8 mouse cellular contexts compared by ENCODE assay signal in the genomic region with DNA sequence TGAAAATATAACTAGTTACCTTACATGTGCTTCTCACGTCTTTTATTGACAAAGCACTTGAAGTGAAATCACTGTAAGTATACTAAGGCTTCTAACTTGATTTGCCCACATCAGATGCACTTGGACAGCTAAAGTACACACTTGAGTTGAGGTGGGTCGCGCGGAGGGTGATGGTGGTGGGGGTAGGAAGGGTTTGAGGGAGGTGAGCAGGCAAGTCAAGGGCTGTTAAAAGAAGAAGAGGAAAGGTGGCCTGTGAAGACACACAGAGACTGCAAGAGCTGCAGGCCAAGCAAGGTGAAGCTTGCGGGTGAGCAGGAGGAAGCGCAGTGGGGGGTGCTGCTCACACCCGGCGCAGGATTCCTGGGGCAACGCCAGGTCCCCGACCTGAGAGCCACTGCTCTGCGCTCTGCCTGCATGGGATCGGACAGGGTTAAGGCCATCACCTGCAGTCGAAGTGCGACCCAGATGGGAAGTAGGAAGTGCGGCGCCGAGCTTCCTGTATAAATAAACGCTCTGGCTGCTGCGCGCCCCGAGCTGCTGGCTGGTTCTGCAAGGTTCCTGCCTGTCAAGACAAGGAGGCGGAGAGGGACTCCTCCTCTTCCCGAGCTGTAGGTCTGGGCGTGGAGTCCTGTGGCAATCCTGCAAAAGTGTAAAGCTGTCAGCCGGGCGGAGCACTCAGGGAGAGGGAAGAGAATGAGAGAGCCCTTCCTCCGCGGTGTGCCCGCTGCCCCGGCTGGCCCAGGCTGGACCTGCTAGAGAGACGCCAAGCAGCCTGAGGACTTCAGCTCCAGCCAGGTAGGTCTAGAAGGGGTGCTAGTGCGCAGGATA.
A peak's percentile ranks its signal among the peaks of the same experiment; 100 is the strongest.
DNase-seq lines count a peak whose midpoint lies in the region; ATAC-seq and TF ChIP-seq lines count a peak whose summit lies in the region.

No protein-coding gene starts in this region.

- peaks cover 51% of the 10 kb centered on the region for H3K27me3 ChIP-seq in erythroblast, embryonic 14.5 days (ENCODE audit: control insufficient read depth)
- H3K27me3 ChIP-seq in forebrain, embryonic 13.5 days, result peaks cover 35% of the 10 kb centered on the region
- H3K27me3 ChIP-seq in heart, postnatal 0 days (ENCODE audit: control insufficient read depth, insufficient read depth, low read length), result no peaks in the 10 kb centered on the region
- H3K27me3 ChIP-seq in liver, embryonic 15.5 days, result peaks cover 32% of the 10 kb centered on the region
- 0 out of 2 replicates have a peak, but pooled peaks cover 4% of the 10 kb centered on the region for H3K27me3 ChIP-seq in neural tube, embryonic 12.5 days (replicated peaks)
- H3K27me3 ChIP-seq in testis, adult 2 months (ENCODE audit: control insufficient read depth, insufficient read depth, low read length), result no peaks in the 10 kb centered on the region

- peak; percentile 66 for DNase-seq in heart, postnatal 0 days (ENCODE audit: low spot score)
- DNase-seq in kidney, postnatal 36 days, result peak; percentile 77 to 79

- 0 out of 2 replicates have a peak, but pooled peaks have one; percentile 25 for TF ChIP-seq EP300 in heart, postnatal 0 days (IDR thresholded peaks at IDR 0.05; ENCODE audit: low read depth)

- H3K9ac ChIP-seq in forebrain, embryonic 13.5 days, result peak overlapping the region; percentile 73
- H3K9ac ChIP-seq in heart, postnatal 0 days (replicated peaks; ENCODE audit: low read depth, low read length), result peak overlapping the region; percentile 65
- H3K9ac ChIP-seq in liver, embryonic 15.5 days, result peak overlapping the region; percentile 40; the same call in 1 of the 2 replicates
- H3K9ac ChIP-seq in neural tube, embryonic 12.5 days, result peak overlapping the region; percentile 57

- H3K27ac ChIP-seq in forebrain, embryonic 13.5 days, result no peak overlapping the region
- H3K27ac ChIP-seq in heart, postnatal 0 days (ENCODE audit: low read depth), result peak overlapping the region; percentile 62
- peak overlapping the region; percentile 49 for H3K27ac ChIP-seq in liver, embryonic 15.5 days (replicated peaks)
- no peak overlapping the region for H3K27ac ChIP-seq in neural tube, embryonic 12.5 days
- peak overlapping the region; percentile 72; the same call in 1 of the 2 replicates for H3K27ac ChIP-seq in testis, adult 2 months (ENCODE audit: control insufficient read depth, insufficient read depth, low read depth, low read length)

- no peak for ATAC-seq in erythroblast, adult 5-6 weeks (replicated peaks; ENCODE audit: low FRiP score, poor library complexity, severe bottlenecking)
- peak; percentile 53; the same call in 1 of the 2 replicates for ATAC-seq in forebrain, embryonic 13.5 days
- peak; percentile 87 for ATAC-seq in heart, postnatal 0 days (ENCODE audit: insufficient read depth, low read depth)
- ATAC-seq in liver, embryonic 15.5 days (ENCODE audit: insufficient read depth), result peak; percentile 64
- 0 out of 2 replicates have a peak, but pooled peaks have one; percentile 50 for ATAC-seq in neural tube, embryonic 12.5 days (ENCODE audit: low FRiP score, low read depth)

- 7% methylated on average over 32 of the region's 32 CpGs for WGBS in forebrain, embryonic 13.5 days
- WGBS in heart, postnatal 0 days, result 6% methylated on average over 32 of the region's 32 CpGs
- WGBS in liver, embryonic 15.5 days (ENCODE audit: insufficient replicate concordance), result 7% methylated on average over 32 of the region's 32 CpGs
- 8% methylated on average over 32 of the region's 32 CpGs for WGBS in neural tube, embryonic 12.5 days

- peak overlapping the region; percentile 57 for H3K4me3 ChIP-seq in erythroblast, embryonic 14.5 days (replicated peaks)
- H3K4me3 ChIP-seq in forebrain, embryonic 13.5 days, result peak overlapping the region; percentile 50
- peak overlapping the region; percentile 68 for H3K4me3 ChIP-seq in heart, postnatal 0 days (ENCODE audit: low read depth, low read length)
- H3K4me3 ChIP-seq in liver, embryonic 15.5 days (replicated peaks), result peak overlapping the region; percentile 57
- peak overlapping the region; percentile 47 for H3K4me3 ChIP-seq in neural tube, embryonic 12.5 days
- H3K4me3 ChIP-seq in testis, adult 2 months (ENCODE audit: control insufficient read depth, low read depth, low read length), result peak overlapping the region; percentile 72

- peaks cover 24% of the 10 kb centered on the region for H3K4me1 ChIP-seq in erythroblast, embryonic 14.5 days (ENCODE audit: control insufficient read depth)
- peaks cover 13% of the 10 kb centered on the region; the same call in 1 of the 2 replicates for H3K4me1 ChIP-seq in forebrain, embryonic 13.5 days
- H3K4me1 ChIP-seq in heart, postnatal 0 days (ENCODE audit: control insufficient read depth, insufficient read depth), result 0 out of 2 replicates have a peak, but pooled peaks cover 6% of the 10 kb centered on the region
- peaks cover 19% of the 10 kb centered on the region for H3K4me1 ChIP-seq in liver, embryonic 15.5 days (replicated peaks)
- peaks cover 9% of the 10 kb centered on the region for H3K4me1 ChIP-seq in neural tube, embryonic 12.5 days
- peaks cover 9% of the 10 kb centered on the region for H3K4me1 ChIP-seq in testis, adult 2 months (ENCODE audit: control insufficient read depth, insufficient read depth, low read length)

- H3K4me2 ChIP-seq in forebrain, embryonic 13.5 days, result peak overlapping the region; percentile 89
- H3K4me2 ChIP-seq in heart, postnatal 0 days (ENCODE audit: low read depth, low read length), result peak overlapping the region; percentile 82
- H3K4me2 ChIP-seq in liver, embryonic 15.5 days, result peak overlapping the region; percentile 64
- H3K4me2 ChIP-seq in neural tube, embryonic 12.5 days (replicated peaks), result peak overlapping the region; percentile 86

- H3K36me3 ChIP-seq in erythroblast, embryonic 14.5 days (ENCODE audit: control insufficient read depth), result no peaks in the 10 kb centered on the region
- H3K36me3 ChIP-seq in forebrain, embryonic 13.5 days (ENCODE audit: poor library complexity, severe bottlenecking), result no peaks in the 10 kb centered on the region
- no peaks in the 10 kb centered on the region for H3K36me3 ChIP-seq in heart, postnatal 0 days (replicated peaks; ENCODE audit: control insufficient read depth, insufficient read depth, low read length)
- H3K36me3 ChIP-seq in liver, embryonic 15.5 days (replicated peaks), result no peaks in the 10 kb centered on the region
- no peaks in the 10 kb centered on the region for H3K36me3 ChIP-seq in neural tube, embryonic 12.5 days
- H3K36me3 ChIP-seq in testis, adult 2 months (ENCODE audit: control insufficient read depth, insufficient read depth, low read length), result no peaks in the 10 kb centered on the region

- TF ChIP-seq POLR2A in testis, adult 2 months (IDR thresholded peaks at IDR 0.05; ENCODE audit: control insufficient read depth, low read depth, low read length), result peak; percentile 35; the same call in 1 of the 2 replicates

- H3K9me3 ChIP-seq in erythroblast, embryonic 14.5 days (ENCODE audit: control insufficient read depth, low read length), result no peaks in the 10 kb centered on the region
- no peaks in the 10 kb centered on the region for H3K9me3 ChIP-seq in forebrain, embryonic 13.5 days (replicated peaks)
- H3K9me3 ChIP-seq in heart, postnatal 0 days (replicated peaks; ENCODE audit: control insufficient read depth, low read length), result no peaks in the 10 kb centered on the region
- H3K9me3 ChIP-seq in liver, embryonic 15.5 days (replicated peaks), result no peaks in the 10 kb centered on the region
- no peaks in the 10 kb centered on the region for H3K9me3 ChIP-seq in neural tube, embryonic 12.5 days

- no peak for TF ChIP-seq CTCF in heart, postnatal 0 days (IDR thresholded peaks at IDR 0.05; ENCODE audit: low read depth)
- TF ChIP-seq CTCF in testis, adult 2 months (IDR thresholded peaks at IDR 0.05; ENCODE audit: control insufficient read depth, insufficient read depth, insufficient replicate concordance, low read depth, low read length), result no peak

Comparison
In these comparisons a context has a peak if more than half of its experiments do, and no peak if none do; other contexts are left out.
1. H3K27ac ChIP-seq: peak in heart, postnatal 0 days (single experiment), liver, embryonic 15.5 days (single experiment) and testis, adult 2 months (single experiment); none in forebrain, embryonic 13.5 days (single experiment) and neural tube, embryonic 12.5 days (single experiment).
2. Peak in every context shown above with its lines, with median percentiles within 50 percentile points of each other: H3K4me3 ChIP-seq, H3K4me2 ChIP-seq and H3K9ac ChIP-seq.